8 mouse cellular contexts compared by ENCODE assay signal in genomic region chr9:62838146-62838505, GRCm38 (mm10). TPM values are rescaled to one million over a fixed set of nuclear protein-coding genes. Genes with fewer than 3 reads are reported as not detected.
DNase-seq lines count a peak whose midpoint lies in the region; ATAC-seq and TF ChIP-seq lines count a peak whose summit lies in the region.

No protein-coding gene starts in this region.

- peak overlapping the region; percentile 86 for H3K4me3 ChIP-seq in heart, embryonic 10.5 days
- H3K4me3 ChIP-seq in forebrain, embryonic 12.5 days (replicated peaks) = peak overlapping the region; percentile 69
- peak overlapping the region; percentile 72 to 86 for H3K4me3 ChIP-seq in liver, embryonic 14.5 days (ENCODE audit: insufficient read depth in 1 of 2, low read depth in 2 of 2, low read length in 2 of 2)

- peak overlapping the region; percentile 88 for H3K4me2 ChIP-seq in forebrain, embryonic 12.5 days
- H3K4me2 ChIP-seq in liver, embryonic 14.5 days (ENCODE audit: low read depth) = peak overlapping the region; percentile 67

- no peak for TF ChIP-seq EP300 in liver, embryonic 14.5 days (IDR thresholded peaks at IDR 0.05; ENCODE audit: low read depth)

- H3K27me3 ChIP-seq in heart, embryonic 10.5 days (ENCODE audit: insufficient read depth, poor library complexity, severe bottlenecking) = no peaks in the 10 kb centered on the region
- H3K27me3 ChIP-seq in forebrain, embryonic 12.5 days = 0 out of 2 replicates have a peak, but pooled peaks cover 5% of the 10 kb centered on the region
- no peaks in the 10 kb centered on the region for H3K27me3 ChIP-seq in liver, embryonic 14.5 days (ENCODE audit: control insufficient read depth, insufficient read depth, low read length)

- no peaks in the 10 kb centered on the region for H3K9me3 ChIP-seq in heart, embryonic 10.5 days
- H3K9me3 ChIP-seq in forebrain, embryonic 12.5 days = no peaks in the 10 kb centered on the region
- no peaks in the 10 kb centered on the region for H3K9me3 ChIP-seq in liver, embryonic 14.5 days (ENCODE audit: control insufficient read depth, low read length)

- no peak for TF ChIP-seq CTCF in liver, embryonic 14.5 days (IDR thresholded peaks at IDR 0.05; ENCODE audit: low read depth)

- peaks cover 3% of the 10 kb centered on the region; the same call in 1 of the 2 replicates for H3K36me3 ChIP-seq in heart, embryonic 10.5 days
- no peaks in the 10 kb centered on the region for H3K36me3 ChIP-seq in forebrain, embryonic 12.5 days (replicated peaks)
- no peaks in the 10 kb centered on the region for H3K36me3 ChIP-seq in liver, embryonic 14.5 days (replicated peaks; ENCODE audit: control insufficient read depth, insufficient read depth, low read depth)

- intact Hi-C loops in heart, postnatal 14 days (cut with DNase I) = no loop called here

- peaks cover 36% of the 10 kb centered on the region for H3K4me1 ChIP-seq in heart, embryonic 10.5 days
- H3K4me1 ChIP-seq in forebrain, embryonic 12.5 days = peaks cover 26% of the 10 kb centered on the region
- peaks cover 10 to 17% of the 10 kb centered on the region in 2 experiments for H3K4me1 ChIP-seq in liver, embryonic 14.5 days (replicated peaks; ENCODE audit: control insufficient read depth in 2 of 2, insufficient read depth in 2 of 2, low read length in 1 of 2)

- 11% methylated on average over 8 of the region's 8 CpGs for WGBS in heart, embryonic 10.5 days
- 13% methylated on average over 8 of the region's 8 CpGs for WGBS in forebrain, embryonic 12.5 days
- WGBS in liver, embryonic 14.5 days (ENCODE audit: insufficient replicate concordance) = 5% methylated on average over 8 of the region's 8 CpGs

- peak overlapping the region; percentile 99 for H3K27ac ChIP-seq in heart, embryonic 10.5 days
- peak overlapping the region; percentile 87 for H3K27ac ChIP-seq in forebrain, embryonic 12.5 days
- H3K27ac ChIP-seq in liver, embryonic 14.5 days = peak overlapping the region; percentile 56

- H3K9ac ChIP-seq in forebrain, embryonic 12.5 days = no peak overlapping the region
- H3K9ac ChIP-seq in liver, embryonic 14.5 days (replicated peaks) = peak overlapping the region; percentile 77

- ATAC-seq in CD4-positive, CD25-positive, alpha-beta regulatory T cell, adult 4 months = peak; percentile 4
- ATAC-seq in forebrain, embryonic 12.5 days (ENCODE audit: low FRiP score) = peak; percentile 30; the same call in 1 of the 2 replicates
- ATAC-seq in liver, embryonic 14.5 days (ENCODE audit: insufficient read depth) = no peak

- DNase-seq in heart, embryonic 10.5 days (ENCODE audit: low spot score) = no peak
- no peak for DNase-seq in heart, postnatal 14 days
- DNase-seq in liver, embryonic 14.5 days (ENCODE audit: low read depth in 3 of 3, low spot score in 3 of 3) = no peak
- no peak for DNase-seq in adrenal gland, adult 18-20 months (ENCODE audit: low spot score in 2 of 2)
- no peak for DNase-seq in cerebellum, adult 11-12 months
- no peak for DNase-seq in cerebellum, postnatal 4 days (ENCODE audit: low spot score in 2 of 2)

RNA-seq across cellular contexts. Expression of gene Cln6, which starts 0.5 kb away (rescaled TPM):
- 17.7 and 21.4 TPM in 2 replicates for polyA plus RNA-seq in heart, embryonic 10.5 days (2016; fragmentation: Nextera tagmentation; extraction: Ambion mirVana)
- 10 to 100 TPM; 16.0 to 17.0 TPM for total RNA-seq in heart, postnatal 14 days (2021)
- polyA plus RNA-seq in CD4-positive, CD25-positive, alpha-beta regulatory T cell, adult 4 months (2017; shearing (Covaris generic)) = 10 to 100 TPM in 1 of 2 experiments, 1 to 10 TPM in 1; 9.2 to 10.8 TPM
- polyA plus RNA-seq in forebrain, embryonic 12.5 days (2016; fragmentation: Nextera tagmentation; extraction: Ambion mirVana) = 8.5 and 9.8 TPM in 2 replicates
- 18.5 and 18.8 TPM in 2 replicates for polyA plus RNA-seq in liver, embryonic 14.5 days (2012; rRNA removed)
- polyA plus RNA-seq in liver, embryonic 14.5 days (2014; fragmentation: Nextera tagmentation; extraction: Ambion mirVana) = 12.4 and 15.5 TPM in 2 replicates
- total RNA-seq in adrenal gland, adult 18-20 months (2021) = 10 to 100 TPM; 12.6 to 14.3 TPM

RNA-seq across cellular contexts. Expression of gene Calml4, which starts 19.8 kb away (rescaled TPM):
- 0.31 and 0.94 TPM in 2 replicates for polyA plus RNA-seq in heart, embryonic 10.5 days (2016; fragmentation: Nextera tagmentation; extraction: Ambion mirVana)
- total RNA-seq in heart, postnatal 14 days (2021) = 1 to 10 TPM; 2.4 to 2.9 TPM
- polyA plus RNA-seq in CD4-positive, CD25-positive, alpha-beta regulatory T cell, adult 4 months (2017; shearing (Covaris generic)) = 1 to 10 TPM in 1 of 2 experiments, under 1 TPM in 1; 0.63 to 1.0 TPM
- 1.8 and 3.1 TPM in 2 replicates for polyA plus RNA-seq in forebrain, embryonic 12.5 days (2016; fragmentation: Nextera tagmentation; extraction: Ambion mirVana)
- 0.98 and 1.1 TPM in 2 replicates for polyA plus RNA-seq in liver, embryonic 14.5 days (2012; rRNA removed)
- polyA plus RNA-seq in liver, embryonic 14.5 days (2014; fragmentation: Nextera tagmentation; extraction: Ambion mirVana) = 1.6 and 2.2 TPM in 2 replicates
- 1 to 10 TPM; 7.7 to 9.2 TPM for total RNA-seq in adrenal gland, adult 18-20 months (2021)

RNA-seq across cellular contexts. Expression of gene Fem1b, which starts 26.4 kb away (rescaled TPM):
- polyA plus RNA-seq in heart, embryonic 10.5 days (2016; fragmentation: Nextera tagmentation; extraction: Ambion mirVana) = 21.1 and 21.2 TPM in 2 replicates
- 10 to 100 TPM; 24.8 to 25.9 TPM for total RNA-seq in heart, postnatal 14 days (2021)
- polyA plus RNA-seq in CD4-positive, CD25-positive, alpha-beta regulatory T cell, adult 4 months (2017; shearing (Covaris generic)) = 1 to 10 TPM; 3.9 to 4.7 TPM
- 56.6 and 59.0 TPM in 2 replicates for polyA plus RNA-seq in forebrain, embryonic 12.5 days (2016; fragmentation: Nextera tagmentation; extraction: Ambion mirVana)
- 5.8 and 8.2 TPM in 2 replicates for polyA plus RNA-seq in liver, embryonic 14.5 days (2012; rRNA removed)
- polyA plus RNA-seq in liver, embryonic 14.5 days (2014; fragmentation: Nextera tagmentation; extraction: Ambion mirVana) = 12.5 and 15.5 TPM in 2 replicates
- total RNA-seq in adrenal gland, adult 18-20 months (2021) = 10 to 100 TPM; 35.7 to 39.4 TPM
